Mouse (Mus musculus) bone marrow macrophage, adult 2 months (primary cell): ENCODE measurements around the gene Arhgef28. TPM values are rescaled to one million over a fixed set of nuclear protein-coding genes. Genes with fewer than 3 reads are reported as not detected.

Experiments
- H3K27ac ChIP-seq: 2 replicates; pipeline ENCODE4 v1.5.1; 2012; ENCODE audit warnings: low read depth, low read length; ENCODE audit not compliant: insufficient read depth
- H3K4me1 ChIP-seq: 2 replicates; pipeline ENCODE4 v1.6.1; 2012; ENCODE audit warnings: low read length; ENCODE audit not compliant: control insufficient read depth, insufficient read depth
- H3K4me3 ChIP-seq: 2 replicates; pipeline ENCODE4 v1.5.1; 2012; ENCODE audit warnings: mild to moderate bottlenecking, low read length, moderate library complexity; ENCODE audit not compliant: insufficient read depth
- CTCF ChIP-seq: IDR thresholded peaks from 2 replicates; pipeline ENCODE4 v1.5.1; 2012; ENCODE audit warnings: low read depth, mild to moderate bottlenecking, low read length, moderate library complexity
- POLR2A ChIP-seq: IDR thresholded peaks from 2 replicates; pipeline ENCODE4 v1.6.1; 2012; ENCODE audit warnings: mild to moderate bottlenecking, low read depth, low read length, borderline replicate concordance
- polyA plus RNA-seq: library from polyadenylated mRNA; stranded (reverse); fragments of >200 nt; gene quantifications from 2 replicates; pipeline ENCODE4 v1.2.4, GENCODE M21; 2012; ENCODE audit not compliant: missing spikeins, insufficient read depth, insufficient read length

Arhgef28 gene
- polyA plus RNA-seq, 1 experiment: not detected

GRCm38 (mm10) chr13:98226225-98226624 is 20.0 kb upstream of the Arhgef28 start:
- Histone ChIP-seq H3K4me1 (no peaks in the 10 kb centered on the region), H3K27ac (no peak overlapping the region), H3K4me3 (no peak overlapping the region)
- TF ChIP-seq CTCF (no peak), POLR2A (no peak)

GRCm38 (mm10) chr13:98222848-98223247 is 16.6 kb upstream of the Arhgef28 start:
- Histone ChIP-seq H3K4me3 (no peak overlapping the region), H3K27ac (no peak overlapping the region), H3K4me1 (no peaks in the 10 kb centered on the region; the same call in 1 of the 2 replicates)
- TF ChIP-seq POLR2A (no peak), CTCF (peak; percentile 32; the same call in 1 of the 2 replicates)

GRCm38 (mm10) chr13:98210137-98210536 is 3.9 kb upstream of the Arhgef28 start:
- Histone ChIP-seq H3K4me1 (no peaks in the 10 kb centered on the region), H3K27ac (no peak overlapping the region), H3K4me3 (no peak overlapping the region)
- TF ChIP-seq CTCF (no peak), POLR2A (no peak)

GRCm38 (mm10) chr13:98208842-98209241 is 2.6 kb upstream of the Arhgef28 start:
- no peak overlapping the region for H3K4me3 ChIP-seq
- no peak for TF ChIP-seq CTCF
- H3K4me1 ChIP-seq: no peaks in the 10 kb centered on the region
- no peak overlapping the region for H3K27ac ChIP-seq

GRCm38 (mm10) chr13:98206546-98206870 is 269 bp upstream of the Arhgef28 start:
- Histone ChIP-seq H3K4me3 (peak overlapping the region; percentile 28), H3K27ac (no peak overlapping the region), H3K4me1 (no peaks in the 10 kb centered on the region)
- no peak for TF ChIP-seq CTCF
- no peak for TF ChIP-seq POLR2A

- Histone ChIP-seq H3K27ac (no peak overlapping the region), H3K4me3 (no peak overlapping the region), H3K4me1 (no peaks in the 10 kb centered on the region)
- TF ChIP-seq CTCF (no peak), POLR2A (no peak)
Observed at GRCm38 (mm10) chr13:98205111-98205510, 1.1 kb downstream of the Arhgef28 start.

GRCm38 (mm10) chr13:98204371-98204770 is 1.9 kb downstream of the Arhgef28 start:
- no peak overlapping the region for H3K4me3 ChIP-seq
- TF ChIP-seq CTCF: no peak
- TF ChIP-seq POLR2A: no peak
- H3K27ac ChIP-seq: no peak overlapping the region
- H3K4me1 ChIP-seq: no peaks in the 10 kb centered on the region

GRCm38 (mm10) chr13:98201436-98201835 is 4.8 kb downstream of the Arhgef28 start:
- TF ChIP-seq CTCF (no peak), POLR2A (no peak)
- H3K4me1 ChIP-seq: no peaks in the 10 kb centered on the region
- no peak overlapping the region for H3K4me3 ChIP-seq
- no peak overlapping the region for H3K27ac ChIP-seq

GRCm38 (mm10) chr13:98192596-98192995 is 13.6 kb downstream of the Arhgef28 start:
- Histone ChIP-seq H3K4me1 (0 out of 2 replicates have a peak, but pooled peaks cover 2% of the 10 kb centered on the region), H3K4me3 (no peak overlapping the region), H3K27ac (no peak overlapping the region)
- no peak for TF ChIP-seq POLR2A
- TF ChIP-seq CTCF: no peak

- no peak overlapping the region for H3K27ac ChIP-seq
- 0 out of 2 replicates have a peak, but pooled peaks cover 2% of the 10 kb centered on the region for H3K4me1 ChIP-seq
- H3K4me3 ChIP-seq: no peak overlapping the region
- TF ChIP-seq POLR2A (no peak), CTCF (no peak)
Observed at GRCm38 (mm10) chr13:98188500-98188899, 17.7 kb downstream of the Arhgef28 start.

GRCm38 (mm10) chr13:98187904-98188303 is 18.3 kb downstream of the Arhgef28 start:
- Histone ChIP-seq H3K4me3 (no peak overlapping the region), H3K4me1 (0 out of 2 replicates have a peak, but pooled peaks cover 2% of the 10 kb centered on the region), H3K27ac (no peak overlapping the region)
- TF ChIP-seq CTCF (no peak), POLR2A (no peak)
